In genomic region chr9:63745821-63746632, GRCm38 (mm10) we compare ENCODE assay signal across 8 mouse cellular contexts. TPM values are rescaled to one million over a fixed set of nuclear protein-coding genes. Genes with fewer than 3 reads are reported as not detected.
DNase-seq lines count a peak whose midpoint lies in the region; ATAC-seq and TF ChIP-seq lines count a peak whose summit lies in the region.

No protein-coding gene starts in this region.

- H3K27ac ChIP-seq in midbrain, embryonic 12.5 days (replicated peaks): 0 out of 2 replicates have a peak overlapping the region, but pooled peaks have one; percentile 17
- H3K27ac ChIP-seq in midbrain, postnatal 0 days (ENCODE audit: low read depth, low read length): no peak overlapping the region

- H3K4me3 ChIP-seq in midbrain, embryonic 12.5 days: no peak overlapping the region
- no peak overlapping the region for H3K4me3 ChIP-seq in midbrain, postnatal 0 days (ENCODE audit: low read depth, low read length)

- no peak overlapping the region for H3K9ac ChIP-seq in midbrain, embryonic 12.5 days (replicated peaks)
- no peak overlapping the region for H3K9ac ChIP-seq in midbrain, postnatal 0 days (replicated peaks; ENCODE audit: low read length, poor library complexity, severe bottlenecking)

- no peaks in the 10 kb centered on the region for H3K36me3 ChIP-seq in midbrain, embryonic 12.5 days
- no peaks in the 10 kb centered on the region for H3K36me3 ChIP-seq in midbrain, postnatal 0 days (ENCODE audit: insufficient read depth, low read length)

- peaks cover 63% of the 10 kb centered on the region for H3K4me1 ChIP-seq in midbrain, embryonic 12.5 days
- H3K4me1 ChIP-seq in midbrain, postnatal 0 days (ENCODE audit: insufficient read depth, low read length): 0 out of 2 replicates have a peak, but pooled peaks cover 5% of the 10 kb centered on the region

- H3K27me3 ChIP-seq in midbrain, embryonic 12.5 days: 0 out of 2 replicates have a peak, but pooled peaks cover 5% of the 10 kb centered on the region
- H3K27me3 ChIP-seq in midbrain, postnatal 0 days (ENCODE audit: insufficient read depth, low read length): no peaks in the 10 kb centered on the region

- no peaks in the 10 kb centered on the region for H3K9me3 ChIP-seq in midbrain, embryonic 12.5 days
- no peaks in the 10 kb centered on the region for H3K9me3 ChIP-seq in midbrain, postnatal 0 days (ENCODE audit: low read length)

- no peak for TF ChIP-seq CTCF in midbrain, postnatal 0 days (IDR thresholded peaks at IDR 0.05)

- 58% methylated on average over 19 of the region's 19 CpGs for WGBS in midbrain, embryonic 12.5 days
- 51% methylated on average over 19 of the region's 19 CpGs for WGBS in midbrain, postnatal 0 days

- ATAC-seq in midbrain, embryonic 12.5 days (ENCODE audit: low FRiP score, low read depth): no peak
- no peak for ATAC-seq in midbrain, postnatal 0 days (ENCODE audit: low FRiP score)

- no peak for DNase-seq in midbrain, postnatal 0 days (ENCODE audit: low spot score)
- peak; percentile 48 for DNase-seq in embryo, embryonic 11 days
- DNase-seq in kidney, adult 8-10 months: peak; percentile 77 to 85
- DNase-seq in skeletal muscle tissue, adult 2 months (ENCODE audit: low read depth, low spot score): peak; percentile 58
- DNase-seq in layer of hippocampus, adult 18-20 months (ENCODE audit: low spot score in 2 of 2): no peak
- no peak for DNase-seq in cerebellum, postnatal 25 days
- no peak for DNase-seq in spleen, postnatal 14 days (ENCODE audit: low spot score in 2 of 2)

- H3K4me2 ChIP-seq in midbrain, embryonic 12.5 days (replicated peaks): no peak overlapping the region
- H3K4me2 ChIP-seq in midbrain, postnatal 0 days (ENCODE audit: low read depth, low read length, poor library complexity, severe bottlenecking): no peak overlapping the region

RNA-seq across cellular contexts. Expression of gene Smad3, which starts 11.8 kb away (rescaled TPM):
- 28.4 and 31.2 TPM in 2 replicates for polyA plus RNA-seq in midbrain, embryonic 12.5 days (2016; fragmentation: Nextera tagmentation; extraction: Ambion mirVana)
- total RNA-seq in midbrain, postnatal 0 days (2014; rRNA removed): 13.2 and 20.6 TPM in 2 replicates
- polyA plus RNA-seq in midbrain, postnatal 0 days (2015; fragmentation: Nextera tagmentation; extraction: Ambion mirVana): 4.0 TPM in 2 replicates
- total RNA-seq in layer of hippocampus, adult 18-20 months (2021): 10 to 100 TPM; 58.2 to 62.5 TPM

Comparison
In these comparisons a context has a peak if more than half of its experiments do, and no peak if none do; other contexts are left out.
1. DNase-seq: peak in embryo, embryonic 11 days (single experiment), kidney, adult 8-10 months (2 of 2) and skeletal muscle tissue, adult 2 months (single experiment); none in midbrain, postnatal 0 days (single experiment), layer of hippocampus, adult 18-20 months (0 of 2), cerebellum, postnatal 25 days (0 of 2) and spleen, postnatal 14 days (0 of 2).